Mouse (Mus musculus): ENCODE measurements around the gene Hfm1.

Hfm1 gene

GRCm38 (mm10) chr5:106925488-106926368, at the start of gene Hfm1:
TSS of gene Hfm1 (minus strand) at chr5:106926321.
- peak; percentile 76 for DNase-seq

GRCm38 (mm10) chr5:106973883-106974282, 47.8 kb upstream of the Hfm1 start:
- no peak for DNase-seq

- no peak for DNase-seq
These were observed 41.5 kb upstream of the Hfm1 start for GRCm38 (mm10) chr5:106967578-106967977.

GRCm38 (mm10) chr5:106966443-106966842, 40.3 kb upstream of the Hfm1 start:
- DNase-seq = no peak

- DNase-seq = no peak
These were observed 38.4 kb upstream of the Hfm1 start for GRCm38 (mm10) chr5:106964513-106965014.

- peak; percentile 96 for DNase-seq
These were observed 37.7 kb upstream of the Hfm1 start, which contains the start of gene Cdc7 for GRCm38 (mm10) chr5:106963584-106964512. TSS of gene Cdc7 (plus strand) at chr5:106964322.

GRCm38 (mm10) chr5:106960451-106960850, 34.3 kb upstream of the Hfm1 start:
- no peak for DNase-seq

- no peak for DNase-seq
These were observed 32.9 kb upstream of the Hfm1 start for GRCm38 (mm10) chr5:106959031-106959430.

GRCm38 (mm10) chr5:106956467-106956866, 30.3 kb upstream of the Hfm1 start:
- no peak for DNase-seq

GRCm38 (mm10) chr5:106948683-106949082, 22.6 kb upstream of the Hfm1 start:
- DNase-seq = no peak

- no peak for DNase-seq
These were observed 20.2 kb upstream of the Hfm1 start for GRCm38 (mm10) chr5:106946342-106946741.

GRCm38 (mm10) chr5:106927996-106928395, 1.9 kb upstream of the Hfm1 start:
- peak; percentile 10 for DNase-seq

- DNase-seq = no peak
These were observed 207 bp upstream of the Hfm1 start for GRCm38 (mm10) chr5:106926369-106926686.

GRCm38 (mm10) chr5:106919315-106919714, 6.8 kb downstream of the Hfm1 start:
- no peak for DNase-seq

GRCm38 (mm10) chr5:106896879-106897278, 29.2 kb downstream of the Hfm1 start:
- no peak for DNase-seq

- DNase-seq = no peak
These were observed 34.3 kb downstream of the Hfm1 start for GRCm38 (mm10) chr5:106891773-106892172.

- DNase-seq = no peak
These were observed 38.6 kb downstream of the Hfm1 start for GRCm38 (mm10) chr5:106887303-106888071.

- DNase-seq = no peak
These were observed 40.6 kb downstream of the Hfm1 start for GRCm38 (mm10) chr5:106885517-106885916.

GRCm38 (mm10) chr5:106876438-106876837, 49.7 kb downstream of the Hfm1 start:
- DNase-seq = no peak

GRCm38 (mm10) chr5:106860415-106860814, 65.7 kb downstream of the Hfm1 start:
- peak; percentile 49 for DNase-seq

GRCm38 (mm10) chr5:106853284-106853683, 72.8 kb downstream of the Hfm1 start:
- no peak for DNase-seq

GRCm38 (mm10) chr5:106847045-106847444, 79.1 kb downstream of the Hfm1 start:
- DNase-seq = peak; percentile 10

GRCm38 (mm10) chr5:106843906-106844305, 82.2 kb downstream of the Hfm1 start:
- no peak for DNase-seq
